Comparison of ENCODE assay signal across 17 mouse cellular contexts in genomic region chr11:116869223-116869622, GRCm38 (mm10). TPM values are rescaled to one million over a fixed set of nuclear protein-coding genes. Genes with fewer than 3 reads are reported as not detected.
DNase-seq lines count a peak whose midpoint lies in the region; ATAC-seq lines count a peak whose summit lies in the region.
"Had no signal": no experiment of that assay in that cellular context is flagged by ENCODE, and none has a peak within 500 bp of the region (broad histone marks: within the 10 kb centered on the region; RNA-seq: fewer than 3 reads in every experiment).

No protein-coding gene starts in this region.

- no peaks in the 10 kb centered on the region for H3K9me3 ChIP-seq in heart, embryonic 12.5 days (replicated peaks)
- H3K9me3 ChIP-seq in megakaryocyte, embryonic 14.5 days, result no peaks in the 10 kb centered on the region
- no peaks in the 10 kb centered on the region for H3K9me3 ChIP-seq in embryonic facial prominence, embryonic 15.5 days (replicated peaks)
- H3K9me3 ChIP-seq in stomach, embryonic 15.5 days, result no peaks in the 10 kb centered on the region
- no peaks in the 10 kb centered on the region for H3K9me3 ChIP-seq in midbrain, embryonic 11.5 days (ENCODE audit: control insufficient read depth, low read length)
- H3K9me3 ChIP-seq: forebrain, embryonic 13.5 days; hindbrain, embryonic 10.5 days; liver, embryonic 12.5 days had no signal

- intact Hi-C loops in heart, postnatal 36 days (cut with DNase I), result no loop called here

- H3K4me1 ChIP-seq in heart, embryonic 12.5 days (replicated peaks), result peaks cover 20% of the 10 kb centered on the region
- H3K4me1 ChIP-seq in megakaryocyte, embryonic 14.5 days, result peaks cover 45% of the 10 kb centered on the region
- H3K4me1 ChIP-seq in embryonic facial prominence, embryonic 15.5 days, result peaks cover 12% of the 10 kb centered on the region
- no peaks in the 10 kb centered on the region for H3K4me1 ChIP-seq in stomach, embryonic 15.5 days
- no peaks in the 10 kb centered on the region for H3K4me1 ChIP-seq in midbrain, embryonic 11.5 days (ENCODE audit: control insufficient read depth, insufficient read depth, low read length)
- H3K4me1 ChIP-seq: forebrain, embryonic 13.5 days; hindbrain, embryonic 10.5 days had no signal

- no peak overlapping the region; the same call in 1 of the 2 replicates for H3K9ac ChIP-seq in heart, embryonic 12.5 days
- no peak overlapping the region for H3K9ac ChIP-seq in embryonic facial prominence, embryonic 15.5 days
- no peak overlapping the region for H3K9ac ChIP-seq in stomach, embryonic 15.5 days
- no peak overlapping the region for H3K9ac ChIP-seq in midbrain, embryonic 11.5 days (ENCODE audit: low read length)
- H3K9ac ChIP-seq: forebrain, embryonic 13.5 days; liver, embryonic 12.5 days had no signal

- peaks cover 64% of the 10 kb centered on the region for H3K36me3 ChIP-seq in heart, embryonic 12.5 days
- peaks cover 64% of the 10 kb centered on the region for H3K36me3 ChIP-seq in megakaryocyte, embryonic 14.5 days (replicated peaks; ENCODE audit: low read length)
- peaks cover 71% of the 10 kb centered on the region for H3K36me3 ChIP-seq in embryonic facial prominence, embryonic 15.5 days
- peaks cover 44% of the 10 kb centered on the region for H3K36me3 ChIP-seq in stomach, embryonic 15.5 days
- peaks cover 8% of the 10 kb centered on the region for H3K36me3 ChIP-seq in midbrain, embryonic 11.5 days (ENCODE audit: control insufficient read depth, insufficient read depth, low read length)

- no peaks in the 10 kb centered on the region for H3K27me3 ChIP-seq in heart, embryonic 12.5 days (replicated peaks)
- no peaks in the 10 kb centered on the region for H3K27me3 ChIP-seq in megakaryocyte, embryonic 14.5 days (replicated peaks)
- H3K27me3 ChIP-seq in embryonic facial prominence, embryonic 15.5 days, result no peaks in the 10 kb centered on the region
- no peaks in the 10 kb centered on the region for H3K27me3 ChIP-seq in stomach, embryonic 15.5 days (replicated peaks)
- no peaks in the 10 kb centered on the region for H3K27me3 ChIP-seq in midbrain, embryonic 11.5 days (ENCODE audit: control insufficient read depth, insufficient read depth, low read length)
- H3K27me3 ChIP-seq: forebrain, embryonic 13.5 days; liver, embryonic 12.5 days had no signal

- no peak for ATAC-seq in heart, embryonic 12.5 days (ENCODE audit: insufficient number of reproducible peaks, low FRiP score)
- no peak for ATAC-seq in megakaryocyte, adult 5-6 weeks (ENCODE audit: poor library complexity, severe bottlenecking)
- ATAC-seq in embryonic facial prominence, embryonic 15.5 days (ENCODE audit: insufficient number of reproducible peaks, low FRiP score, low TSS enrichment, low read depth), result peak; percentile 35; the same call in 1 of the 2 replicates
- peak; percentile 51; the same call in 1 of the 2 replicates for ATAC-seq in stomach, embryonic 15.5 days (ENCODE audit: insufficient read depth, low FRiP score, low read depth)
- no peak for ATAC-seq in midbrain, embryonic 11.5 days (ENCODE audit: low FRiP score)
- ATAC-seq: forebrain, embryonic 13.5 days; liver, embryonic 12.5 days; midbrain, embryonic 16.5 days had no signal

- no peak for DNase-seq in heart, postnatal 36 days
- DNase-seq in spleen, postnatal 14 days (ENCODE audit: low spot score in 2 of 2), result no peak
- DNase-seq in midbrain, embryonic 11.5 days (ENCODE audit: low spot score, missing footprints), result no peak
- DNase-seq: adrenal gland, adult 8-10 months; cerebellum, adult 8-10 months; gastrocnemius, postnatal 36 days had no signal

- H3K4me3 ChIP-seq in heart, embryonic 12.5 days, result no peak overlapping the region
- H3K4me3 ChIP-seq in megakaryocyte, embryonic 14.5 days (replicated peaks), result peak overlapping the region; percentile 48
- no peak overlapping the region for H3K4me3 ChIP-seq in embryonic facial prominence, embryonic 15.5 days (replicated peaks)
- H3K4me3 ChIP-seq in stomach, embryonic 15.5 days (replicated peaks), result no peak overlapping the region
- no peak overlapping the region for H3K4me3 ChIP-seq in midbrain, embryonic 11.5 days (ENCODE audit: low read depth, low read length)
- H3K4me3 ChIP-seq: forebrain, embryonic 13.5 days; hindbrain, embryonic 10.5 days; liver, embryonic 12.5 days had no signal

- no peak overlapping the region for H3K4me2 ChIP-seq in heart, embryonic 12.5 days
- no peak overlapping the region for H3K4me2 ChIP-seq in embryonic facial prominence, embryonic 15.5 days (replicated peaks)
- no peak overlapping the region for H3K4me2 ChIP-seq in stomach, embryonic 15.5 days
- H3K4me2 ChIP-seq in midbrain, embryonic 11.5 days, result no peak overlapping the region
- H3K4me2 ChIP-seq: forebrain, embryonic 13.5 days; heart, embryonic 11.5 days; liver, embryonic 12.5 days had no signal

- H3K27ac ChIP-seq in heart, embryonic 12.5 days (ENCODE audit: poor library complexity, severe bottlenecking), result 0 out of 2 replicates have a peak overlapping the region, but pooled peaks have one; percentile 31
- peak overlapping the region; percentile 70 for H3K27ac ChIP-seq in embryonic facial prominence, embryonic 15.5 days (replicated peaks)
- peak overlapping the region; percentile 67; the same call in 1 of the 2 replicates for H3K27ac ChIP-seq in stomach, embryonic 15.5 days
- no peak overlapping the region for H3K27ac ChIP-seq in midbrain, embryonic 11.5 days (ENCODE audit: low read depth, low read length)
- H3K27ac ChIP-seq: forebrain, embryonic 13.5 days; hindbrain, embryonic 10.5 days; liver, embryonic 12.5 days had no signal

- 60% methylated on average over 8 of the region's 8 CpGs for WGBS in heart, embryonic 12.5 days
- WGBS in embryonic facial prominence, embryonic 15.5 days, result 68% methylated on average over 8 of the region's 8 CpGs
- WGBS in stomach, embryonic 15.5 days, result 84% methylated on average over 8 of the region's 8 CpGs
- 91% methylated on average over 8 of the region's 8 CpGs for WGBS in midbrain, embryonic 11.5 days

RNA-seq across cellular contexts. Expression of gene Srsf2, which starts 16.3 kb away (rescaled TPM):
- polyA plus RNA-seq in heart, embryonic 12.5 days (2016; fragmentation: Nextera tagmentation; extraction: Ambion mirVana), result 605 and 640 TPM in 2 replicates
- 100 to 1,000 TPM in 1 of 2 experiments, 10 to 100 TPM in 1; 94.5 to 116 TPM for total RNA-seq in heart, postnatal 36 days (2021)
- 784 and 1,500 TPM in 2 replicates for polyA plus RNA-seq in megakaryocyte, embryonic 14.5 days (2012; ENCODE audit: insufficient read depth, low replicate concordance)
- 784 and 845 TPM in 2 replicates for total RNA-seq in megakaryocyte, adult 5-6 weeks (2015)
- 315 and 355 TPM in 2 replicates for total RNA-seq in megakaryocyte, adult 5-6 weeks (2017)
- polyA plus RNA-seq in embryonic facial prominence, embryonic 15.5 days (2015; fragmentation: Nextera tagmentation; extraction: Ambion mirVana), result 694 and 715 TPM in 2 replicates
- polyA plus RNA-seq in stomach, embryonic 15.5 days (2015; fragmentation: Nextera tagmentation; extraction: Ambion mirVana), result 728 and 781 TPM in 2 replicates
- polyA plus RNA-seq in midbrain, embryonic 11.5 days (2014; fragmentation: Nextera tagmentation; extraction: Ambion mirVana), result 974 and 988 TPM in 2 replicates

RNA-seq across cellular contexts. Expression of gene Mfsd11, which starts 17.0 kb away (rescaled TPM):
- polyA plus RNA-seq in heart, embryonic 12.5 days (2016; fragmentation: Nextera tagmentation; extraction: Ambion mirVana), result 37.6 and 39.9 TPM in 2 replicates
- 10 to 100 TPM; 30.3 to 33.5 TPM for total RNA-seq in heart, postnatal 36 days (2021)
- 12.5 and 24.2 TPM in 2 replicates for polyA plus RNA-seq in megakaryocyte, embryonic 14.5 days (2012; ENCODE audit: insufficient read depth, low replicate concordance)
- 22.2 and 26.2 TPM in 2 replicates for total RNA-seq in megakaryocyte, adult 5-6 weeks (2015)
- 17.6 and 26.5 TPM in 2 replicates for total RNA-seq in megakaryocyte, adult 5-6 weeks (2017)
- 44.8 and 51.2 TPM in 2 replicates for polyA plus RNA-seq in embryonic facial prominence, embryonic 15.5 days (2015; fragmentation: Nextera tagmentation; extraction: Ambion mirVana)
- polyA plus RNA-seq in stomach, embryonic 15.5 days (2015; fragmentation: Nextera tagmentation; extraction: Ambion mirVana), result 33.3 and 33.7 TPM in 2 replicates
- polyA plus RNA-seq in midbrain, embryonic 11.5 days (2014; fragmentation: Nextera tagmentation; extraction: Ambion mirVana), result 28.6 and 30.3 TPM in 2 replicates

RNA-seq across cellular contexts. Expression of gene Jmjd6, which starts 26.0 kb away (rescaled TPM):
- polyA plus RNA-seq in heart, embryonic 12.5 days (2016; fragmentation: Nextera tagmentation; extraction: Ambion mirVana), result 76.9 and 77.8 TPM in 2 replicates
- 10 to 100 TPM; 29.5 to 34.9 TPM for total RNA-seq in heart, postnatal 36 days (2021)
- polyA plus RNA-seq in megakaryocyte, embryonic 14.5 days (2012; ENCODE audit: insufficient read depth, low replicate concordance), result 29.3 and 63.2 TPM in 2 replicates
- total RNA-seq in megakaryocyte, adult 5-6 weeks (2015), result 33.4 and 37.4 TPM in 2 replicates
- 36.3 and 37.7 TPM in 2 replicates for total RNA-seq in megakaryocyte, adult 5-6 weeks (2017)
- 74.1 and 79.1 TPM in 2 replicates for polyA plus RNA-seq in embryonic facial prominence, embryonic 15.5 days (2015; fragmentation: Nextera tagmentation; extraction: Ambion mirVana)
- polyA plus RNA-seq in stomach, embryonic 15.5 days (2015; fragmentation: Nextera tagmentation; extraction: Ambion mirVana), result 71.1 and 76.3 TPM in 2 replicates
- polyA plus RNA-seq in midbrain, embryonic 11.5 days (2014; fragmentation: Nextera tagmentation; extraction: Ambion mirVana), result 86.9 and 89.9 TPM in 2 replicates

RNA-seq across cellular contexts. Expression of gene Mettl23, which starts 26.1 kb away (rescaled TPM):
- 55.5 and 57.4 TPM in 2 replicates for polyA plus RNA-seq in heart, embryonic 12.5 days (2016; fragmentation: Nextera tagmentation; extraction: Ambion mirVana)
- total RNA-seq in heart, postnatal 36 days (2021), result 10 to 100 TPM; 40.0 to 41.1 TPM
- 14.3 and 18.3 TPM in 2 replicates for polyA plus RNA-seq in megakaryocyte, embryonic 14.5 days (2012; ENCODE audit: insufficient read depth, low replicate concordance)
- total RNA-seq in megakaryocyte, adult 5-6 weeks (2015), result 55.4 and 61.3 TPM in 2 replicates
- total RNA-seq in megakaryocyte, adult 5-6 weeks (2017), result 38.5 and 42.6 TPM in 2 replicates
- 75.9 and 79.9 TPM in 2 replicates for polyA plus RNA-seq in embryonic facial prominence, embryonic 15.5 days (2015; fragmentation: Nextera tagmentation; extraction: Ambion mirVana)
- 57.9 and 61.3 TPM in 2 replicates for polyA plus RNA-seq in stomach, embryonic 15.5 days (2015; fragmentation: Nextera tagmentation; extraction: Ambion mirVana)
- polyA plus RNA-seq in midbrain, embryonic 11.5 days (2014; fragmentation: Nextera tagmentation; extraction: Ambion mirVana), result 72.5 and 76.2 TPM in 2 replicates

RNA-seq across cellular contexts. Expression of gene Mxra7, which starts 41.4 kb away (rescaled TPM):
- polyA plus RNA-seq in heart, embryonic 12.5 days (2016; fragmentation: Nextera tagmentation; extraction: Ambion mirVana), result 24.7 and 27.0 TPM in 2 replicates
- 10 to 100 TPM; 18.1 to 21.1 TPM for total RNA-seq in heart, postnatal 36 days (2021)
- not detected in 2 replicates for polyA plus RNA-seq in megakaryocyte, embryonic 14.5 days (2012; ENCODE audit: insufficient read depth, low replicate concordance)
- total RNA-seq in megakaryocyte, adult 5-6 weeks (2015), result 0.55 TPM in 1 of 2 replicates, not detected in the other
- 0.33 TPM in 1 of 2 replicates, not detected in the other for total RNA-seq in megakaryocyte, adult 5-6 weeks (2017)
- 24.8 and 32.3 TPM in 2 replicates for polyA plus RNA-seq in embryonic facial prominence, embryonic 15.5 days (2015; fragmentation: Nextera tagmentation; extraction: Ambion mirVana)
- 23.0 and 25.7 TPM in 2 replicates for polyA plus RNA-seq in stomach, embryonic 15.5 days (2015; fragmentation: Nextera tagmentation; extraction: Ambion mirVana)
- 27.4 and 31.6 TPM in 2 replicates for polyA plus RNA-seq in midbrain, embryonic 11.5 days (2014; fragmentation: Nextera tagmentation; extraction: Ambion mirVana)
- polyA plus RNA-seq: inflammation-experienced regulatory T-cells, adult 6 months had no signal

Comparison
In these comparisons a context has a peak if more than half of its experiments do, and no peak if none do; other contexts are left out.
1. ATAC-seq: peak in embryonic facial prominence, embryonic 15.5 days (single experiment) and stomach, embryonic 15.5 days (single experiment); none in heart, embryonic 12.5 days (single experiment), megakaryocyte, adult 5-6 weeks (single experiment) and midbrain, embryonic 11.5 days (single experiment).